Mouse (Mus musculus) brain, embryonic 18.5 days (tissue): ENCODE data around the gene Nfib.
A peak's percentile ranks its signal among the peaks of the same experiment; 100 is the strongest.

ENCODE experiments used
- DNase-seq: peaks from one replicate; pipeline ENCODE4 v3.0.0-alpha.2; 2012; ENCODE audit warnings: low read depth, low spot score

Nfib gene

GRCm38 (mm10) chr4:82499238-82499637 is 206.3 kb downstream of the Nfib start:
- no peak for DNase-seq

- no peak for DNase-seq
Measured at GRCm38 (mm10) chr4:82497671-82498631, 207.6 kb downstream of the Nfib start.

- no peak for DNase-seq
Measured at GRCm38 (mm10) chr4:82497141-82497566, 208.4 kb downstream of the Nfib start.

- DNase-seq: no peak
Measured at GRCm38 (mm10) chr4:82496383-82496782, 209.2 kb downstream of the Nfib start.

GRCm38 (mm10) chr4:82495605-82496004 is 209.9 kb downstream of the Nfib start:
- no peak for DNase-seq

- peak; percentile 91 for DNase-seq
Measured at GRCm38 (mm10) chr4:82494829-82495228, 210.7 kb downstream of the Nfib start.

- no peak for DNase-seq
Measured at GRCm38 (mm10) chr4:82494424-82494823, 211.1 kb downstream of the Nfib start.

GRCm38 (mm10) chr4:82493865-82494264 is 211.7 kb downstream of the Nfib start:
- DNase-seq: no peak

GRCm38 (mm10) chr4:82493363-82493762 is 212.2 kb downstream of the Nfib start:
- no peak for DNase-seq

- no peak for DNase-seq
Measured at GRCm38 (mm10) chr4:82492737-82493136, 212.8 kb downstream of the Nfib start.

GRCm38 (mm10) chr4:82489939-82490338 is 215.6 kb downstream of the Nfib start:
- DNase-seq: no peak

- DNase-seq: no peak
Measured at GRCm38 (mm10) chr4:82485910-82486309, 219.6 kb downstream of the Nfib start.

GRCm38 (mm10) chr4:82483871-82484270 is 221.7 kb downstream of the Nfib start:
- no peak for DNase-seq

- no peak for DNase-seq
Measured at GRCm38 (mm10) chr4:82483298-82483697, 222.3 kb downstream of the Nfib start.

- DNase-seq: no peak
Measured at GRCm38 (mm10) chr4:82480635-82481034, 224.9 kb downstream of the Nfib start.

- no peak for DNase-seq
Measured at GRCm38 (mm10) chr4:82479394-82479793, 226.2 kb downstream of the Nfib start.

- DNase-seq: no peak
Measured at GRCm38 (mm10) chr4:82477742-82478141, 227.8 kb downstream of the Nfib start.

- DNase-seq: no peak
Measured at GRCm38 (mm10) chr4:82476411-82476810, 229.1 kb downstream of the Nfib start.

GRCm38 (mm10) chr4:82474334-82474733 is 231.2 kb downstream of the Nfib start:
- no peak for DNase-seq

- no peak for DNase-seq
Measured at GRCm38 (mm10) chr4:82470938-82471320, 234.6 kb downstream of the Nfib start.

- no peak for DNase-seq
Measured at GRCm38 (mm10) chr4:82470212-82470937, 235.2 kb downstream of the Nfib start.

GRCm38 (mm10) chr4:82468944-82469343 is 236.6 kb downstream of the Nfib start:
- no peak for DNase-seq

- DNase-seq: no peak
Measured at GRCm38 (mm10) chr4:82466717-82467116, 238.8 kb downstream of the Nfib start.
